Mouse (Mus musculus): ENCODE data around the gene Irgq.

Gene Irgq

GRCm38 (mm10) chr7:24547534-24548036 is 17.1 kb downstream of the Irgq start:
- peak; percentile 69 for DNase-seq

- no peak for DNase-seq
These were observed 21.7 kb downstream of the Irgq start for GRCm38 (mm10) chr7:24551985-24552759.

GRCm38 (mm10) chr7:24555786-24556185 is 25.3 kb downstream of the Irgq start:
- DNase-seq: no peak

- no peak for DNase-seq
These were observed 31.0 kb downstream of the Irgq start for GRCm38 (mm10) chr7:24561450-24561849.

GRCm38 (mm10) chr7:24563191-24563836 is 32.8 kb downstream of the Irgq start:
- DNase-seq: no peak

- no peak for DNase-seq
These were observed 33.3 kb downstream of the Irgq start for GRCm38 (mm10) chr7:24563837-24564206.

- peak; percentile 63 for DNase-seq
These were observed 34.2 kb downstream of the Irgq start for GRCm38 (mm10) chr7:24564607-24565265.

- DNase-seq: no peak
These were observed 35.1 kb downstream of the Irgq start for GRCm38 (mm10) chr7:24565627-24566026.

- DNase-seq: no peak
These were observed 35.7 kb downstream of the Irgq start for GRCm38 (mm10) chr7:24566206-24566605.

- DNase-seq: no peak
These were observed 38.0 kb downstream of the Irgq start for GRCm38 (mm10) chr7:24568512-24568911.

GRCm38 (mm10) chr7:24571071-24571470 is 40.6 kb downstream of the Irgq start:
- DNase-seq: no peak

GRCm38 (mm10) chr7:24572455-24572854 is 42.0 kb downstream of the Irgq start:
- DNase-seq: no peak

- no peak for DNase-seq
These were observed 43.8 kb downstream of the Irgq start for GRCm38 (mm10) chr7:24574224-24574796.

GRCm38 (mm10) chr7:24577811-24578210 is 47.3 kb downstream of the Irgq start:
- DNase-seq: no peak

GRCm38 (mm10) chr7:24584876-24585275 is 54.4 kb downstream of the Irgq start:
- DNase-seq: no peak

GRCm38 (mm10) chr7:24585995-24586394 is 55.5 kb downstream of the Irgq start:
- DNase-seq: no peak

- DNase-seq: no peak
These were observed 56.3 kb downstream of the Irgq start for GRCm38 (mm10) chr7:24586828-24587227.

- peak; percentile 49 for DNase-seq
These were observed 57.0 kb downstream of the Irgq start, which contains the start of the genes Ethe1 and Zfp575 for GRCm38 (mm10) chr7:24587330-24588105. TSS of gene Ethe1 (plus strand) at chr7:24587543. TSS of gene Zfp575 (minus strand) at chr7:24587641.

Data from cerebellum, adult 9-11 months (tissue).